Mouse (Mus musculus): Measurements from ENCODE around the gene Olfr1368.
"Not testable (repeated sequence)": the region's sequence is repeated elsewhere in the genome, so short reads cannot be mapped to it uniquely, and the experiment has no call there.

DNA sequence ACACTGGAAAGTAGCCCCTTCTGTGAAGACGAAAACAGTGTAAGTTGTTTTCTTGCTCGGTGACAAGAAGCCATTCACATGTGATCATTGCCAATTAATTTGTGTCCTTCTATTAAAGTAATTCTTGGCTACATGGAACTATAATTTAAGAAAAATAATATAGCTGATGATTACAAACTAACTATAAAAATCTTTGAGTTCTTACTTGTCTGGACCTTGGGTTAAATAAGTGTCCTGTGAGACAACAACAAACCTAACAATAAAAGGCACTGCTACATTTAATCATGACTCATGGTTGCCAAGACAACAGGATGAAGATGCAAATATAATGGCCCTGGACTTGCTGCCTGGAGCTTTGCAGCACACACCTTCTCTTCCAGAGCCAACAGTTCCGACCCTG is 16.3 kb downstream of the Olfr1368 start, which contains the start of gene Olfr263:
- TF ChIP-seq CTCF (IDR thresholded peaks at IDR 0.05; ENCODE audit: control insufficient read depth, insufficient read depth, insufficient read length); MAX (IDR thresholded peaks at IDR 0.05); USF1 (IDR thresholded peaks at IDR 0.05; ENCODE audit: low read depth); MYOD1 (IDR thresholded peaks at IDR 0.05; ENCODE audit: control insufficient read depth, insufficient read length, low read depth); MYOG (IDR thresholded peaks at IDR 0.05; ENCODE audit: control insufficient read depth, extremely low read depth, insufficient read length); CEBPB (IDR thresholded peaks at IDR 0.05; ENCODE audit: low read depth); FOSL1 (IDR thresholded peaks at IDR 0.05; ENCODE audit: insufficient read depth, low read length, poor library complexity, severe bottlenecking): not testable (repeated sequence)

Measured in C2C12 (cell line).